Mouse (Mus musculus): ENCODE data around the gene Tmem238. TPM values are rescaled to one million over a fixed set of nuclear protein-coding genes. Genes with fewer than 3 reads are reported as not detected.
"Not testable (repeated sequence)": the region's sequence is repeated elsewhere in the genome, so short reads cannot be mapped to it uniquely, and the experiment has no call there.

Gene Tmem238
- polyA plus RNA-seq, 1 experiment from 2014 or later, result 9.2 TPM

DNA sequence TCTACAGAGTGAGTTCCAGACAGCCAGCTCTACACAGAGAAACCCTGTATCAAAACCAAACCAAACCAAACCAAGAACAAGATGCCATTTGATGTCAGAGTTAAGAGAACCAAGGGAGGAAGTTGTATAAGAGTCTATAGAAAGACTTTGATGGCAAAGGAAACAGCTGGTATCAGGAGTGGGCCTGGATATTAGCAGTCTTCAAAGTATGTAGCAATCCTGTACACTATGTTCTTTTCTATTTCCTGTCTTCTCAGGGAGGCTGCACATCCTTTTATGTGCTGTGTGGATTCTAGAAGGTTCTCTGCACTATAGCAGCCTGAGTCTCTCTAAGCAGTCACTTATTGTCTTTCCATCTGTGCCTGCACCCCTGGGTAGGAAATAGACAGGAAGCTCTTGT is 27.1 kb upstream of the Tmem238 start:
- no peak for ATAC-seq
- Histone ChIP-seq H3K4me3 (ENCODE audit: low read length) (no peak overlapping the region), H3K36me3 (ENCODE audit: control insufficient read depth, insufficient read depth, low read length) (no peaks in the 10 kb centered on the region), H3K9ac (ENCODE audit: low read depth, low read length) (no peak overlapping the region), H3K4me1 (ENCODE audit: control insufficient read depth, insufficient read depth, low read depth, low read length) (peaks cover 5% of the 10 kb centered on the region), H3K27me3 (replicated peaks; ENCODE audit: control insufficient read depth, insufficient read depth, low read length) (no peaks in the 10 kb centered on the region), H3K9me3 (ENCODE audit: control insufficient read depth, low read length) (no peaks in the 10 kb centered on the region), H3K4me2 (ENCODE audit: low read length) (no peak overlapping the region), H3K27ac (ENCODE audit: low read depth, low read length) (no peak overlapping the region)

DNA sequence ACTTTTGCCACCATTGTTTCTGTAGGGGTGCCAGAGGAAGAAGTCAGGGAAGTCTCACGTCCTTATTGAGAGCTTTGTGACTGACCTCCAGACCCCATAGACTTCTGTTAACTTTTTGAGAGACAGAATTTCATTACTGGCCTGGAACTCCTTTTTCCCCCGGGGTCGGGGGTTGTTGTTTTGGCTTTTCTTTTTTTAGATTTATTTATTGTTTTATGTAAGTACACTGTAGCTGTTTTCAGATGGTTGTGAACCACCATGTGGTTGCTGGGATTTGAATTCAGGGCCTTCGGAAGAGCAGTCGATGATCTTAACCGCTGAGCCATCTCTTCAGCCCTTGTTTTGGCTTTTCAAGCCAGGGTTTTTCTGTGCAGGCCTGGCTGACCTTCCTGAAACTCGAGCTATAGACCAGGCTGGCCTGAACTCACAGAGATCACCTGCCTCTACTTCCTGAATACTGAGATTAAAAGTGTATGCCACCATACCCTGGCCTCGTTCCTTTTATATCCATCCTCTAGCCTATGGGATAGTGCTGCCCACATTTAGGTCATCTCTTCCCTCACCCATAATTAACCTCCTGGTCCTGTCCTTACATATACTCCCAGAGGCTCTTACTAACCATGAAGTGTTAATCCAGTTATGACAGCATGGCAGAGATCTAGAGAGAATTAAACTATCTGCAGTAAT is 23.8 kb upstream of the Tmem238 start:
- Histone ChIP-seq H3K4me3 (ENCODE audit: low read length) (peak overlapping the region; percentile 95), H3K9me3 (ENCODE audit: control insufficient read depth, low read length) (no peaks in the 10 kb centered on the region), H3K9ac (ENCODE audit: low read depth, low read length) (peak overlapping the region; percentile 64), H3K4me1 (ENCODE audit: control insufficient read depth, insufficient read depth, low read depth, low read length) (peaks cover 22% of the 10 kb centered on the region), H3K27me3 (replicated peaks; ENCODE audit: control insufficient read depth, insufficient read depth, low read length) (no peaks in the 10 kb centered on the region), H3K36me3 (ENCODE audit: control insufficient read depth, insufficient read depth, low read length) (peaks cover 11% of the 10 kb centered on the region), H3K27ac (ENCODE audit: low read depth, low read length) (peak overlapping the region; percentile 83), H3K4me2 (ENCODE audit: low read length) (peak overlapping the region; percentile 85)
- 29% methylated on average over 8 of the region's 8 CpGs for WGBS
- ATAC-seq, result no peak

DNA sequence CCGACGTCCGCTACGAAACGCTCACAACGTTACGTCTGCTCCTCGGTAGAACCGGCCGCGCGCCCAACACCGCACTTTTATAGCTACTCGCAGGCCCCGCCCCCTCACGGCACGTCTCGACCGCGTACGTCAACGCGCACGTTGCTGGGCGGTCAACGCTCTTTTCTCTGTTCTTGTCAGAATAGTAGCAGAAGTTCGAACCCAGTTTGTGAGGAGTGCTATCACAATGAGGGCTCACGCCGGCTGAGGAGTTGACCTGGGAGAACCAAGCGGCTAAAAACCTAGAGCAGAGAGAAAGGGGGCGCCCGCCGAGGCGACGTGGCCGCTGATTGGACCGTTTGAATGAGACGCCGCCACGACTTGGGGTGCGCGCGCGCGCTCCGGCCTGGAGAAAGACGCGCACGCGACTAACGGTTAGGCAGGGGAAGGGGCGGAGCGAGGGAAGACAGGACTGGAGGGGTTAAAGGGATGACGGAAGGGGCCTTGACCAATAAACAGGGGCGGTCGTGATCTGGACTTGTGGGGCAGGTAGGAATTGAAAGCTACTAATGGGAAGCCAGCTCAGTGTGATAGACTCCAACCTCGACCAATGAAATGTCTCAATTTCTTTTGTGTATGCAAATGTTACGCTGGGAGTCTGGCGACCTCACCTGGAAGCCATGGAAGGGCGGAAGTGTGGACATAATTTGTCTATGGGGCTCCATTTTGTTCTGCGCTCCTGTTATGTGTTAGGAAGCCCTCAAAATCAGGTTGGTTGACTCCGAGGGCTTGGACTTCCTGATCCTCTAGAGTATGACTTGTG is 23.0 kb upstream of the Tmem238 start, which contains the start of gene Ube2s:
Gene Ube2s, minus strand, starts transcription at position 288 of the 802 bp plus-strand sequence.
- H3K4me1 ChIP-seq (ENCODE audit: control insufficient read depth, insufficient read depth, low read depth, low read length), result peaks cover 22% of the 10 kb centered on the region
- peak within 1 kb of the TSS; percentile 95 for H3K4me3 ChIP-seq (ENCODE audit: low read length)
- peaks cover 15% of the 10 kb centered on the region for H3K36me3 ChIP-seq (ENCODE audit: control insufficient read depth, insufficient read depth, low read length)
- H3K27ac ChIP-seq (ENCODE audit: low read depth, low read length), result peak within 1 kb of the TSS; percentile 98
- no peaks in the 10 kb centered on the region for H3K27me3 ChIP-seq (replicated peaks; ENCODE audit: control insufficient read depth, insufficient read depth, low read length)
- H3K9ac ChIP-seq (ENCODE audit: low read depth, low read length), result peak within 1 kb of the TSS; percentile 91
- H3K9me3 ChIP-seq (ENCODE audit: control insufficient read depth, low read length), result no peaks in the 10 kb centered on the region
- H3K4me2 ChIP-seq (ENCODE audit: low read length), result peak within 1 kb of the TSS; percentile 85
- WGBS, result under 1% methylated on average over 62 of the region's 62 CpGs
- ATAC-seq, result peak; percentile 99

DNA sequence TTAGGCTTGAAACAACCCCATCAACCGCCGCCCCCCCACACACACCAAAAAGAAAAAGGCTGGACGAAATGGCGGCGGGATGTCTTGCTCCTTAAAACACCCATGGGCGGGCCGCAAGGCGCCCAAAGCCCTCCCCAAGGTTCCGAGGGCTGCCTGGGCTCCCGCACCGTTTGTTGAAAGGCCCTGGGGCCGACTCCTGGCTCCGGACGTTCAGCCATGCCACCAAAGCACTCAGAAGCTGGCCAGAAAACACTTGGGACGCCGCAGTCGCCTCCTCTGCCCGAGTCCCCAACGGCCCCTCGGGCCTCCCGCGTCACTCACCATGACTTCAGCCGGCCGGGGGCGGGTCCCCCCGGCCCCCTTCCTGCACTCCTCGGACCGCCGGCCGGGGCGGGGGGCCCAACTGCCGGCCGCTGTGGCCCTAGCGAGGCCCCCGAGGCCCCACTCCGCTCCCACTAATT is 22.4 kb upstream of the Tmem238 start:
- H3K27ac ChIP-seq (ENCODE audit: low read depth, low read length), result peak overlapping the region; percentile 98
- WGBS, result under 1% methylated on average over 25 of the region's 36 CpGs
- ATAC-seq, result no peak; the same call in 1 of the 2 replicates
- no peaks in the 10 kb centered on the region for H3K9me3 ChIP-seq (ENCODE audit: control insufficient read depth, low read length)
- H3K4me3 ChIP-seq (ENCODE audit: low read length), result peak overlapping the region; percentile 95
- peaks cover 21% of the 10 kb centered on the region for H3K36me3 ChIP-seq (ENCODE audit: control insufficient read depth, insufficient read depth, low read length)
- no peaks in the 10 kb centered on the region for H3K27me3 ChIP-seq (replicated peaks; ENCODE audit: control insufficient read depth, insufficient read depth, low read length)
- peak overlapping the region; percentile 91 for H3K9ac ChIP-seq (ENCODE audit: low read depth, low read length)
- peaks cover 22% of the 10 kb centered on the region for H3K4me1 ChIP-seq (ENCODE audit: control insufficient read depth, insufficient read depth, low read depth, low read length)
- H3K4me2 ChIP-seq (ENCODE audit: low read length), result peak overlapping the region; percentile 85

DNA sequence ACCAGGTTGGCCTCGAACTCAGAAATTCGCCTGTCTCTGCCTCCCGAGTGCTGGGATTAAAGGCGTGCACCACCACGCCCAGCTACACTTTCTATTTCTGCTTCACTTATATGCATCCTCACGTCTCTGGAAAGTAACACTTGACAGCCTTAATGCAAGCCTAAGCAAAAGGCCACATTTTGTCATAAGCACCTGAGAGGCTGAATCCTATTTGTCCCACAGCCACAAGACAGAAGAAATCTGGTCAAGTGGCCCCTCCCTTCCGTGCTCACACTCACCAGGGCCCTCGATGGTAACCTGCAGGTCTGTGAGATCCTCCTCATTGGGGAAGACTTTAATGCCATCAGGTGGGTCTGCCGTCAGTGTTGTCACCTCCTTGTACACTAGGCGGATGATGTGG is 21.7 kb upstream of the Tmem238 start:
- not testable (repeated sequence) for H3K27ac ChIP-seq (ENCODE audit: low read depth, low read length); H3K27me3 ChIP-seq (replicated peaks; ENCODE audit: control insufficient read depth, insufficient read depth, low read length); ATAC-seq; H3K9me3 ChIP-seq (ENCODE audit: control insufficient read depth, low read length)
- H3K4me2 ChIP-seq (ENCODE audit: low read length), result peak overlapping the region; percentile 85
- WGBS, result 45% methylated on average over 10 of the region's 10 CpGs
- H3K4me1 ChIP-seq (ENCODE audit: control insufficient read depth, insufficient read depth, low read depth, low read length), result peaks cover 22% of the 10 kb centered on the region
- H3K4me3 ChIP-seq (ENCODE audit: low read length), result peak overlapping the region; percentile 95
- peak overlapping the region; percentile 91 for H3K9ac ChIP-seq (ENCODE audit: low read depth, low read length)
- peaks cover 27% of the 10 kb centered on the region for H3K36me3 ChIP-seq (ENCODE audit: control insufficient read depth, insufficient read depth, low read length)

DNA sequence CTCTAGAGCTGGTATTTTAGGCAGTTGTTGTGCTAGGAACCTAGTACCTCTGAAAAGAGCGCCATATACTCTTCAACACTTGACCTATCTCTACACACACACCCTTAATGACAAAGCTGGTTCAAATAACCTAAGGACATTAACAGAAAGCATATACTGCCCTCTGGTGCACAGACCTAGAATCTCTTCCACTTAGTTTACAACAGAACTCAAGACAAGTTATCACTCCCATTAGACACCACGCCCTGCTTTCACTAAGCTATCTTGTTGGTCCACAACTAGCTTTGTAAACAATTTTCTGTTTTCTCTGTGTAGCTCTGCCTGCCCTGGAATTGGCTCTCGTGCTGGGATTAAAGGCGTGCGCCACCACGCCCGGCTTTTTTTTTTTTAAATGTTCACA is 17.3 kb upstream of the Tmem238 start:
- no peaks in the 10 kb centered on the region for H3K9me3 ChIP-seq (ENCODE audit: control insufficient read depth, low read length)
- H3K9ac ChIP-seq (ENCODE audit: low read depth, low read length), result no peak overlapping the region
- H3K36me3 ChIP-seq (ENCODE audit: control insufficient read depth, insufficient read depth, low read length), result peaks cover 29% of the 10 kb centered on the region
- no peak overlapping the region for H3K27ac ChIP-seq (ENCODE audit: low read depth, low read length)
- no peak overlapping the region for H3K4me2 ChIP-seq (ENCODE audit: low read length)
- H3K4me3 ChIP-seq (ENCODE audit: low read length), result no peak overlapping the region
- peaks cover 17% of the 10 kb centered on the region for H3K4me1 ChIP-seq (ENCODE audit: control insufficient read depth, insufficient read depth, low read depth, low read length)
- ATAC-seq, result no peak
- WGBS, result 91% methylated on average over 7 of the region's 7 CpGs
- H3K27me3 ChIP-seq (replicated peaks; ENCODE audit: control insufficient read depth, insufficient read depth, low read length), result no peaks in the 10 kb centered on the region

DNA sequence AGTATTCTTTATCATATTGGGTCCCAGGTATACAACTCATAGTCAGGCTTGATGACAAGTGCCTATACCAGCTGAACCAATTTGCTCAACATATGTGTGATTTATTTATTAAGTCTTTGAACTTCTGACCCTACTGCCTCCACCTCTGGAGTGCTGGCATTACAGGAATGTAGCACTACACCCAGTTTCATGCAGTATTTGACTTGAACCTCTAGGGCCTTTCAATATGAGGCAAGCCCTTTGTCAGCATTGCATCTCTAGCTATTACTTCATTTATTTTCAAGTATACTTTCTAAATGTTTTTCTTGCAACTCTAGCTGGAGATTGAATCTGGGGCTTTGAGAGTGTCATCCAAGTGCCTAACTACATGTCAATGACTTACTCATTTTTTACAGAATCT is 12.8 kb upstream of the Tmem238 start:
- no peak overlapping the region for H3K4me2 ChIP-seq (ENCODE audit: low read length)
- H3K36me3 ChIP-seq (ENCODE audit: control insufficient read depth, insufficient read depth, low read length), result peaks cover 17% of the 10 kb centered on the region
- no peaks in the 10 kb centered on the region for H3K4me1 ChIP-seq (ENCODE audit: control insufficient read depth, insufficient read depth, low read depth, low read length)
- H3K4me3 ChIP-seq (ENCODE audit: low read length), result no peak overlapping the region
- H3K27ac ChIP-seq (ENCODE audit: low read depth, low read length), result no peak overlapping the region
- no peaks in the 10 kb centered on the region for H3K27me3 ChIP-seq (replicated peaks; ENCODE audit: control insufficient read depth, insufficient read depth, low read length)
- H3K9me3 ChIP-seq (ENCODE audit: control insufficient read depth, low read length), result no peaks in the 10 kb centered on the region
- no peak overlapping the region for H3K9ac ChIP-seq (ENCODE audit: low read depth, low read length)
- ATAC-seq, result no peak

DNA sequence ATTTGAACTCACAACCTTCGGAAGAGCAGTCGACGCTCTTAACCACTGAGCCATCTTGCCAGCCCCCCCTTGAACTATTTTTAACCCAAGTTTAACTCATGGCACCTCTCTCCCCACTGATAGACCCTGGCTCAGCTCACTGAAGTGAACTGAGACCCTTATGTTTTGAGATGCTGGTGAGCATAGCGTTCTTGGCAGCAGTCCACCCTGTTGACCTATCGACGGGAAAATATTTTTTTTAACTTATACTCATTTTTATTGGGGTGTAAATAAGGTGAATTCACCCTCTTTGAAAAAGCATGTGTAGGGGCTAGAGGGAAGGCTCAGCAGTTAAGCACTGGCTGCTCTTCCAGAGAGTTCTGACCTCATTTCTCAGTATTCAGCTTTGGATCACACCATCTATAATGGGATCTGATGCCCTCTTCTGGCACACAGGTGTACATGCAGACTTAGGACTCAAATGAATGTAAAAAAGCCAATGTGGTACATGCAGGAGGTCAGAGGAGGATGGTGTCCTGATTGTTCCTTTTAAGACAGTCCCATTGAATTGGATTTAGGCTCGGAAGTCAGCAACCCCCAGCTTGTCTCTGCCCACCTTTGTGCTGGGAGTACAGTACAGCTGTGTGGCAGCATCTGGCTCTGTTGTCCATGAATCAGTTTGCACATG is 6.4 kb upstream of the Tmem238 start:
- H3K36me3 ChIP-seq (ENCODE audit: control insufficient read depth, insufficient read depth, low read length), result peaks cover 22% of the 10 kb centered on the region
- peaks cover 7% of the 10 kb centered on the region for H3K4me1 ChIP-seq (ENCODE audit: control insufficient read depth, insufficient read depth, low read depth, low read length)
- H3K4me3 ChIP-seq (ENCODE audit: low read length), result no peak overlapping the region
- no peaks in the 10 kb centered on the region for H3K27me3 ChIP-seq (replicated peaks; ENCODE audit: control insufficient read depth, insufficient read depth, low read length)
- no peak overlapping the region for H3K27ac ChIP-seq (ENCODE audit: low read depth, low read length)
- ATAC-seq, result 0 out of 2 replicates have a peak, but pooled peaks have one; percentile 10
- H3K9ac ChIP-seq (ENCODE audit: low read depth, low read length), result no peak overlapping the region
- 68% methylated on average over 7 of the region's 7 CpGs for WGBS
- H3K4me2 ChIP-seq (ENCODE audit: low read length), result no peak overlapping the region
- no peaks in the 10 kb centered on the region for H3K9me3 ChIP-seq (ENCODE audit: control insufficient read depth, low read length)

Measured in hindbrain, embryonic 16.5 days (tissue).